Mouse (Mus musculus) megakaryocyte, embryonic 14.5 days (primary cell): Measurements from ENCODE around the gene Apobec4. TPM values are rescaled to one million over a fixed set of nuclear protein-coding genes. Genes with fewer than 3 reads are reported as not detected.

Source experiments
- H3K27me3 ChIP-seq: replicated peaks from 2 replicates; pipeline ENCODE3; 2012; ENCODE audit warnings: inconsistent platforms
- H3K36me3 ChIP-seq: replicated peaks from 2 replicates; pipeline ENCODE3; 2012; ENCODE audit warnings: low read length, inconsistent platforms, mixed read lengths
- H3K4me1 ChIP-seq: 2 replicates; pipeline ENCODE4 v1.6.1; 2012; ENCODE audit warnings: inconsistent platforms
- H3K4me3 ChIP-seq: replicated peaks from 2 replicates; pipeline ENCODE3; 2012; ENCODE audit warnings: moderate library complexity, mild to moderate bottlenecking, inconsistent platforms
- H3K9me3 ChIP-seq: 2 replicates; pipeline ENCODE4 v1.6.1; 2012; ENCODE audit warnings: inconsistent platforms
- FLI1 ChIP-seq: IDR thresholded peaks from 2 replicates; pipeline ENCODE4 v1.6.1; 2012; ENCODE audit warnings: low read length, inconsistent platforms, mixed read lengths
- GATA1 ChIP-seq: IDR thresholded peaks from 3 replicates; pipeline ENCODE4 v1.6.1; 2012; ENCODE audit warnings: mixed read lengths, low read length, inconsistent platforms, borderline replicate concordance
- polyA plus RNA-seq: library from polyadenylated mRNA; stranded (reverse); fragments of >175 nt; gene quantifications from 2 replicates; pipeline ENCODE4 v1.2.3, GENCODE M21; 2012; ENCODE audit warnings: low replicate concordance; ENCODE audit not compliant: insufficient read depth

The Apobec4 gene
- polyA plus RNA-seq, 1 experiment: not detected

GRCm38 (mm10) chr1:152721535-152722198, 28.7 kb upstream of the Apobec4 start:
- H3K4me3 ChIP-seq: no peak overlapping the region
- peaks cover 17% of the 10 kb centered on the region for H3K4me1 ChIP-seq
- H3K9me3 ChIP-seq: peaks cover 7% of the 10 kb centered on the region; the same call in 1 of the 2 replicates
- TF ChIP-seq GATA1: no peak
- TF ChIP-seq FLI1: no peak
- H3K27me3 ChIP-seq: peaks cover 54% of the 10 kb centered on the region
- no peaks in the 10 kb centered on the region for H3K36me3 ChIP-seq

GRCm38 (mm10) chr1:152724286-152724685, 26.1 kb upstream of the Apobec4 start:
- TF ChIP-seq FLI1 (no peak), GATA1 (no peak)
- no peaks in the 10 kb centered on the region for H3K36me3 ChIP-seq
- peaks cover 33% of the 10 kb centered on the region for H3K27me3 ChIP-seq
- no peak overlapping the region for H3K4me3 ChIP-seq
- H3K9me3 ChIP-seq: peaks cover 5% of the 10 kb centered on the region; the same call in 1 of the 2 replicates
- H3K4me1 ChIP-seq: peaks cover 26% of the 10 kb centered on the region

- Histone ChIP-seq H3K27me3 (peaks cover 16% of the 10 kb centered on the region), H3K9me3 (peaks cover 5% of the 10 kb centered on the region; the same call in 1 of the 2 replicates), H3K36me3 (no peaks in the 10 kb centered on the region), H3K4me1 (peaks cover 19% of the 10 kb centered on the region), H3K4me3 (no peak overlapping the region)
- TF ChIP-seq GATA1: no peak
- TF ChIP-seq FLI1: no peak
Observed at GRCm38 (mm10) chr1:152726095-152726494, 24.3 kb upstream of the Apobec4 start.

- Histone ChIP-seq H3K9me3 (no peaks in the 10 kb centered on the region), H3K4me1 (peaks cover 10% of the 10 kb centered on the region), H3K4me3 (no peak overlapping the region), H3K36me3 (no peaks in the 10 kb centered on the region), H3K27me3 (peaks cover 24% of the 10 kb centered on the region)
- TF ChIP-seq GATA1 (no peak), FLI1 (no peak)
Observed at GRCm38 (mm10) chr1:152727604-152728236, 22.6 kb upstream of the Apobec4 start.

GRCm38 (mm10) chr1:152738793-152739192, 11.6 kb upstream of the Apobec4 start:
- H3K36me3 ChIP-seq: no peaks in the 10 kb centered on the region
- H3K4me1 ChIP-seq: no peaks in the 10 kb centered on the region
- H3K27me3 ChIP-seq: peaks cover 26% of the 10 kb centered on the region
- peaks cover 10% of the 10 kb centered on the region for H3K9me3 ChIP-seq
- no peak for TF ChIP-seq GATA1
- TF ChIP-seq FLI1: no peak
- no peak overlapping the region for H3K4me3 ChIP-seq

GRCm38 (mm10) chr1:152739374-152739773, 11.0 kb upstream of the Apobec4 start:
- peaks cover 25% of the 10 kb centered on the region for H3K27me3 ChIP-seq
- H3K9me3 ChIP-seq: peaks cover 10% of the 10 kb centered on the region
- TF ChIP-seq GATA1 (no peak), FLI1 (no peak)
- no peaks in the 10 kb centered on the region for H3K36me3 ChIP-seq
- H3K4me3 ChIP-seq: no peak overlapping the region
- H3K4me1 ChIP-seq: no peaks in the 10 kb centered on the region

GRCm38 (mm10) chr1:152743095-152743826, 7.1 kb upstream of the Apobec4 start:
- no peaks in the 10 kb centered on the region for H3K9me3 ChIP-seq
- 0 out of 2 replicates have a peak, but pooled peaks cover 3% of the 10 kb centered on the region for H3K4me1 ChIP-seq
- TF ChIP-seq GATA1 (no peak), FLI1 (no peak)
- H3K27me3 ChIP-seq: peaks cover 12% of the 10 kb centered on the region
- H3K4me3 ChIP-seq: no peak overlapping the region
- H3K36me3 ChIP-seq: no peaks in the 10 kb centered on the region

- H3K9me3 ChIP-seq: no peaks in the 10 kb centered on the region
- TF ChIP-seq FLI1: no peak
- no peak for TF ChIP-seq GATA1
Observed at GRCm38 (mm10) chr1:152746426-152746825, 3.9 kb upstream of the Apobec4 start.

GRCm38 (mm10) chr1:152749276-152749675, 1.1 kb upstream of the Apobec4 start:
- TF ChIP-seq FLI1: no peak
- no peak for TF ChIP-seq GATA1
- Histone ChIP-seq H3K36me3 (no peaks in the 10 kb centered on the region), H3K27me3 (peaks cover 28% of the 10 kb centered on the region), H3K9me3 (no peaks in the 10 kb centered on the region), H3K4me1 (0 out of 2 replicates have a peak, but pooled peaks cover 3% of the 10 kb centered on the region), H3K4me3 (no peak overlapping the region)

More at GRCm38 (mm10) chr1:152746426-152746825, 3.9 kb upstream of the Apobec4 start:
- Histone ChIP-seq H3K4me3 (no peak overlapping the region), H3K27me3 (peaks cover 19% of the 10 kb centered on the region), H3K4me1 (0 out of 2 replicates have a peak, but pooled peaks cover 3% of the 10 kb centered on the region), H3K36me3 (no peaks in the 10 kb centered on the region)
